In the genomic region with DNA sequence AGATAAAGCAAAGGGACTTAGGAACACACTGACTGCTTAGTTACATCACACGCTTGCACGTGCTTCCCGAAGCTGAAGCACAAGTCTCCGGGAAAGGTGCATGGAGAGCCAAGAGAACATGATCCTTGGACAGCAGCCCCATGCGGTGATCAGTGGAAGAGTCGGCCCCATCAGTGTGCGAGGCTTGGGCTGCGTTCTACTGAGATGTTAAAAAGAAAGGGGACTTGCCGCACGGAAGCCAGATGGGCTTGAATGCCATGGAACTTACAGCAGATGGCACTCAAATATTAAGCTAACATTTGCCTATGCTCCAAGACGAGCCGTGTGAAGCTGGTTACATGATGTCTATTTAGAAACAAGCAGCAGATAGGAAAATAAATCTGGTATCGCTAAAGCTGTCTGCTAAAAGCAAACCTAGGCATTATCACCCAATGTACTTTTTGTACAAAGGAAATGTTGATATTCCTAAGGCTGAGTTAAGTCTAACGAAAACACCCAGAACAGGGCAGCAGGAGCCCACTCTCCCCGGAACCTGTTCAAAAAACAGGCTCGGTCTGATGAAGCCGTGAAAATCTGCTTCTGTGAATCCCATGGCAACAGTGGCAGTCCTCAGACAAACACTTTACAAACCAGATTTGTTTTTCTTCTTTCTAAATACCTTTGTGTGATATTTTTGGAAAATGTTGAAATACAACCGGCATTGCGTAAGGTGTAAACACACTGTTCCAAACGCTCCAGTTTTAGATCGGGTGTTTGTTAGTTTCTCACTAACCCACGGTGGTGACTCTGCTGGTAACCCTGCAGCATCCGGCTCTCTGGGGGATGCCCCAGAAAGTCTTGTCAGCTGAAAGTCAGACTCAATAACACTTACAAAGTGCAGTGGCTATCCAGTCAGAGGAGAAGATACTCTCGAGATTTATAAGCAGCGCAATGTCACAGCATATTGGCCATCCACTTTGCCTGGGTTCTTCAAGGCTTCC, we compare ENCODE assay signal across 9 mouse cellular contexts.
DNase-seq lines count a peak whose midpoint lies in the region; ATAC-seq lines count a peak whose summit lies in the region.
"Had no signal": no experiment of that assay in that cellular context is flagged by ENCODE, and none has a peak within 500 bp of the region (broad histone marks: within the 10 kb centered on the region; RNA-seq: fewer than 3 reads in every experiment).

No protein-coding gene starts in this region.

- peak; percentile 54 for DNase-seq in midbrain, embryonic 11.5 days (ENCODE audit: low spot score, missing footprints)
- no peak for DNase-seq in midbrain, embryonic 10.5 days (ENCODE audit: low spot score)
- peak; percentile 13 to 35 for DNase-seq in gastrocnemius, adult 8-10 months (ENCODE audit: low spot score in 2 of 2)
- DNase-seq in left cerebral cortex, postnatal 25 days (ENCODE audit: low spot score in 2 of 2), result peak; percentile 82 to 91
- DNase-seq in right cerebral cortex, postnatal 4 days, result peak; percentile 59
- DNase-seq in spleen, postnatal 4 days (ENCODE audit: low spot score in 2 of 2), result no peak
- no peak for DNase-seq in kidney, adult 11 months
- no peak for DNase-seq in kidney, adult 9 months

- H3K27ac ChIP-seq in midbrain, embryonic 11.5 days (ENCODE audit: low read depth, low read length), result no peak overlapping the region
- no peak overlapping the region; the same call in 1 of the 2 replicates for H3K27ac ChIP-seq in midbrain, embryonic 10.5 days (replicated peaks)

- intact Hi-C loops in left cerebral cortex, postnatal 25 days (cut with DNase I), result loop anchor here (2.0 to 5.0 kb wide), 3 partner anchors 122 to 183 kb away; a partner anchor contains a TSS

- no peaks in the 10 kb centered on the region for H3K27me3 ChIP-seq in midbrain, embryonic 11.5 days (ENCODE audit: control insufficient read depth, insufficient read depth, low read length)
- H3K27me3 ChIP-seq in midbrain, embryonic 10.5 days (ENCODE audit: low read depth, poor library complexity, severe bottlenecking), result no peaks in the 10 kb centered on the region
- H3K27me3 ChIP-seq: Patski had no signal

- no peaks in the 10 kb centered on the region for H3K9me3 ChIP-seq in midbrain, embryonic 11.5 days (ENCODE audit: control insufficient read depth, low read length)
- H3K9me3 ChIP-seq in midbrain, embryonic 10.5 days (replicated peaks), result no peaks in the 10 kb centered on the region

- no peaks in the 10 kb centered on the region for H3K36me3 ChIP-seq in midbrain, embryonic 11.5 days (ENCODE audit: control insufficient read depth, insufficient read depth, low read length)
- no peaks in the 10 kb centered on the region for H3K36me3 ChIP-seq in midbrain, embryonic 10.5 days

- no peak overlapping the region for H3K4me3 ChIP-seq in midbrain, embryonic 11.5 days (ENCODE audit: low read depth, low read length)
- H3K4me3 ChIP-seq in midbrain, embryonic 10.5 days, result no peak overlapping the region

- H3K4me1 ChIP-seq in midbrain, embryonic 11.5 days (ENCODE audit: control insufficient read depth, insufficient read depth, low read length), result no peaks in the 10 kb centered on the region
- 0 out of 2 replicates have a peak, but pooled peaks cover 2% of the 10 kb centered on the region for H3K4me1 ChIP-seq in midbrain, embryonic 10.5 days

- WGBS in midbrain, embryonic 11.5 days, result 82% methylated on average over 25 of the region's 25 CpGs
- WGBS in midbrain, embryonic 10.5 days, result 87% methylated on average over 25 of the region's 25 CpGs

- no peak overlapping the region for H3K4me2 ChIP-seq in midbrain, embryonic 11.5 days

- no peak overlapping the region for H3K9ac ChIP-seq in midbrain, embryonic 11.5 days (ENCODE audit: low read length)

- ATAC-seq in midbrain, embryonic 11.5 days (ENCODE audit: low FRiP score), result no peak
- ATAC-seq: Patski had no signal

Comparison
In these comparisons a context has a peak if more than half of its experiments do, and no peak if none do; other contexts are left out.
1. DNase-seq: peak in midbrain, embryonic 11.5 days (single experiment), gastrocnemius, adult 8-10 months (2 of 2), left cerebral cortex, postnatal 25 days (2 of 2) and right cerebral cortex, postnatal 4 days (single experiment); none in midbrain, embryonic 10.5 days (single experiment), spleen, postnatal 4 days (0 of 2), kidney, adult 11 months (single experiment) and kidney, adult 9 months (single experiment).